Mouse (Mus musculus) adipocyte (in vitro differentiated cells): Measurements from ENCODE around the gene Tbc1d8.

ENCODE experiments used
- DNase-seq: peaks from one replicate; pipeline ENCODE4 v3.0.0-alpha.2; 2016; ENCODE audit warnings: low spot score

Gene Tbc1d8

GRCm38 (mm10) chr1:39394096-39394495 lies 84.5 kb downstream of the Tbc1d8 start:
- DNase-seq = peak; percentile 40

GRCm38 (mm10) chr1:39393217-39393867 lies 85.2 kb downstream of the Tbc1d8 start:
- DNase-seq = no peak

GRCm38 (mm10) chr1:39392189-39392588 lies 86.4 kb downstream of the Tbc1d8 start:
- DNase-seq = peak; percentile 33

- no peak for DNase-seq
Observed at GRCm38 (mm10) chr1:39391652-39392051, 86.9 kb downstream of the Tbc1d8 start.

GRCm38 (mm10) chr1:39389338-39389737 lies 89.2 kb downstream of the Tbc1d8 start:
- DNase-seq = no peak

GRCm38 (mm10) chr1:39388163-39388562 lies 90.4 kb downstream of the Tbc1d8 start:
- DNase-seq = no peak

- DNase-seq = peak; percentile 26
Observed at GRCm38 (mm10) chr1:39387497-39387896, 91.1 kb downstream of the Tbc1d8 start.

GRCm38 (mm10) chr1:39386456-39386855 lies 92.1 kb downstream of the Tbc1d8 start:
- no peak for DNase-seq

GRCm38 (mm10) chr1:39384914-39385313 lies 93.6 kb downstream of the Tbc1d8 start:
- DNase-seq = no peak

GRCm38 (mm10) chr1:39381017-39381416 lies 97.5 kb downstream of the Tbc1d8 start:
- DNase-seq = no peak

GRCm38 (mm10) chr1:39379021-39379420 lies 99.5 kb downstream of the Tbc1d8 start:
- no peak for DNase-seq

GRCm38 (mm10) chr1:39378540-39378939 lies 100.0 kb downstream of the Tbc1d8 start:
- DNase-seq = no peak

- DNase-seq = no peak
Observed at GRCm38 (mm10) chr1:39376726-39377240, 101.8 kb downstream of the Tbc1d8 start.

GRCm38 (mm10) chr1:39376121-39376520 lies 102.4 kb downstream of the Tbc1d8 start:
- DNase-seq = no peak

GRCm38 (mm10) chr1:39374231-39374809 lies 104.2 kb downstream of the Tbc1d8 start:
- no peak for DNase-seq

GRCm38 (mm10) chr1:39373378-39373777 lies 105.2 kb downstream of the Tbc1d8 start:
- no peak for DNase-seq

GRCm38 (mm10) chr1:39372220-39372843 lies 106.2 kb downstream of the Tbc1d8 start:
- no peak for DNase-seq

- no peak for DNase-seq
Observed at GRCm38 (mm10) chr1:39370431-39370830, 108.1 kb downstream of the Tbc1d8 start.

GRCm38 (mm10) chr1:39368267-39368841 lies 110.2 kb downstream of the Tbc1d8 start:
- DNase-seq = peak; percentile 39

- DNase-seq = peak; percentile 94
Observed at GRCm38 (mm10) chr1:39367601-39368266, 110.8 kb downstream of the Tbc1d8 start, which contains the start of gene Rpl31. Rpl31 (plus strand) TSS chr1:39367842.

- no peak for DNase-seq
Observed at GRCm38 (mm10) chr1:39367045-39367444, 111.5 kb downstream of the Tbc1d8 start.

GRCm38 (mm10) chr1:39365562-39365961 lies 113.0 kb downstream of the Tbc1d8 start:
- no peak for DNase-seq
